Mouse (Mus musculus): ENCODE results near the gene Ttc19. TPM values are rescaled to one million over a fixed set of nuclear protein-coding genes. Genes with fewer than 3 reads are reported as not detected.

The Ttc19 gene
- 20.1 and 20.7 TPM in 2 replicates for polyA plus RNA-seq (2014; fragmentation: Nextera tagmentation; extraction: Ambion mirVana)

GRCm38 (mm10) chr11:62280675-62281600 is at the start of gene Ttc19, which contains the start of gene Zswim7:
Gene Ttc19 (plus strand): TSS chr11:62281473.
Gene Zswim7 (minus strand): TSS chr11:62281375.
- H3K4me2 ChIP-seq (replicated peaks; ENCODE audit: low read depth, low read length) = peak within 1 kb of the TSS; percentile 59
- no peaks in the 10 kb centered on the region for H3K27me3 ChIP-seq (ENCODE audit: control insufficient read depth, insufficient read depth, low read length)
- peak within 1 kb of the TSS; percentile 78 for H3K4me3 ChIP-seq (ENCODE audit: low read depth, low read length)
- H3K27ac ChIP-seq (ENCODE audit: low read length) = peak within 1 kb of the TSS; percentile 90
- under 1% methylated on average over 67 of the region's 68 CpGs for WGBS
- peak; percentile 95 for ATAC-seq (ENCODE audit: insufficient number of reproducible peaks, insufficient read depth, low FRiP score, low read depth)
- H3K36me3 ChIP-seq (ENCODE audit: control insufficient read depth, insufficient read depth, low read length) = peaks cover 9% of the 10 kb centered on the region
- no peaks in the 10 kb centered on the region for H3K4me1 ChIP-seq (ENCODE audit: control insufficient read depth, insufficient read depth, low read length)
- H3K9me3 ChIP-seq (ENCODE audit: control insufficient read depth, low read depth, low read length) = no peaks in the 10 kb centered on the region
- H3K9ac ChIP-seq (replicated peaks; ENCODE audit: low read depth, low read length) = peak within 1 kb of the TSS; percentile 79

GRCm38 (mm10) chr11:62240631-62241261 is 40.5 kb upstream of the Ttc19 start:
- no peak for ATAC-seq (ENCODE audit: insufficient number of reproducible peaks, insufficient read depth, low FRiP score, low read depth)
- Histone ChIP-seq H3K36me3 (ENCODE audit: control insufficient read depth, insufficient read depth, low read length) (no peaks in the 10 kb centered on the region), H3K27ac (ENCODE audit: low read length) (no peak overlapping the region), H3K9ac (replicated peaks; ENCODE audit: low read depth, low read length) (no peak overlapping the region), H3K4me2 (replicated peaks; ENCODE audit: low read depth, low read length) (no peak overlapping the region), H3K4me1 (ENCODE audit: control insufficient read depth, insufficient read depth, low read length) (no peaks in the 10 kb centered on the region), H3K27me3 (ENCODE audit: control insufficient read depth, insufficient read depth, low read length) (no peaks in the 10 kb centered on the region), H3K9me3 (ENCODE audit: control insufficient read depth, low read depth, low read length) (peaks cover 9% of the 10 kb centered on the region; the same call in 1 of the 2 replicates), H3K4me3 (ENCODE audit: low read depth, low read length) (no peak overlapping the region)
- 66% methylated on average over 12 of the region's 12 CpGs for WGBS

DNA sequence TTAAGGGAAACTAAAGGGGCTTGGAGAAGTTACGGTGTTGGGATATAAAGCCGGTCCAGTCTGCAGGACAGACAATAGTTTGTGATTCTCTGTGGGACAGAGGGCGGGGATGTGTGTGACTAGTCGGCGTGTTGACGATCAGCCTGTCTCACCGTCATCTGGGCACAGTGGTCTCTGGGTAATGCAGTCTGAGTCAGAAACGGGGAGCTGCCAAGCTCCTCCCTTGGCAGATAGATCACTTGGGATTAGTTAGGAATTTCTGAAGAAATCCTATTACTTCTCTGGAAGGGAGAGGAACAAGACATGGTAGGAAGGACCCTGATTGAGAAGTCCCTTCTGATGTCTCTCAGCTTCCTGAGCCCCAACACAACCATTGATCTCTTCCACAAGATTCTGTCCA is 37.4 kb upstream of the Ttc19 start:
- H3K4me2 ChIP-seq (replicated peaks; ENCODE audit: low read depth, low read length) = no peak overlapping the region
- H3K27me3 ChIP-seq (ENCODE audit: control insufficient read depth, insufficient read depth, low read length) = no peaks in the 10 kb centered on the region
- H3K4me3 ChIP-seq (ENCODE audit: low read depth, low read length) = no peak overlapping the region
- 78% methylated on average over 8 of the region's 8 CpGs for WGBS
- peaks cover 9% of the 10 kb centered on the region; the same call in 1 of the 2 replicates for H3K9me3 ChIP-seq (ENCODE audit: control insufficient read depth, low read depth, low read length)
- H3K4me1 ChIP-seq (ENCODE audit: control insufficient read depth, insufficient read depth, low read length) = no peaks in the 10 kb centered on the region
- H3K27ac ChIP-seq (ENCODE audit: low read length) = no peak overlapping the region
- ATAC-seq (ENCODE audit: insufficient number of reproducible peaks, insufficient read depth, low FRiP score, low read depth) = no peak
- H3K9ac ChIP-seq (replicated peaks; ENCODE audit: low read depth, low read length) = no peak overlapping the region
- no peaks in the 10 kb centered on the region for H3K36me3 ChIP-seq (ENCODE audit: control insufficient read depth, insufficient read depth, low read length)

GRCm38 (mm10) chr11:62244471-62244870 is 36.8 kb upstream of the Ttc19 start:
- no peak overlapping the region for H3K27ac ChIP-seq (ENCODE audit: low read length)
- peaks cover 9% of the 10 kb centered on the region; the same call in 1 of the 2 replicates for H3K9me3 ChIP-seq (ENCODE audit: control insufficient read depth, low read depth, low read length)
- no peaks in the 10 kb centered on the region for H3K36me3 ChIP-seq (ENCODE audit: control insufficient read depth, insufficient read depth, low read length)
- 90% methylated on average over 4 of the region's 4 CpGs for WGBS
- peaks cover 3% of the 10 kb centered on the region; the same call in 1 of the 2 replicates for H3K4me1 ChIP-seq (ENCODE audit: control insufficient read depth, insufficient read depth, low read length)
- no peak overlapping the region for H3K9ac ChIP-seq (replicated peaks; ENCODE audit: low read depth, low read length)
- no peak overlapping the region for H3K4me3 ChIP-seq (ENCODE audit: low read depth, low read length)
- no peaks in the 10 kb centered on the region for H3K27me3 ChIP-seq (ENCODE audit: control insufficient read depth, insufficient read depth, low read length)
- no peak overlapping the region for H3K4me2 ChIP-seq (replicated peaks; ENCODE audit: low read depth, low read length)
- no peak for ATAC-seq (ENCODE audit: insufficient number of reproducible peaks, insufficient read depth, low FRiP score, low read depth)

- H3K4me3 ChIP-seq (ENCODE audit: low read depth, low read length) = peak overlapping the region; percentile 56
- H3K27ac ChIP-seq (ENCODE audit: low read length) = no peak overlapping the region
- H3K36me3 ChIP-seq (ENCODE audit: control insufficient read depth, insufficient read depth, low read length) = no peaks in the 10 kb centered on the region
- peaks cover 6% of the 10 kb centered on the region; the same call in 1 of the 2 replicates for H3K4me1 ChIP-seq (ENCODE audit: control insufficient read depth, insufficient read depth, low read length)
- WGBS = 34% methylated on average over 17 of the region's 18 CpGs
- peaks cover 9% of the 10 kb centered on the region; the same call in 1 of the 2 replicates for H3K9me3 ChIP-seq (ENCODE audit: control insufficient read depth, low read depth, low read length)
- no peak for ATAC-seq (ENCODE audit: insufficient number of reproducible peaks, insufficient read depth, low FRiP score, low read depth)
- peak overlapping the region; percentile 33; the same call in 1 of the 2 replicates for H3K9ac ChIP-seq (replicated peaks; ENCODE audit: low read depth, low read length)
- H3K4me2 ChIP-seq (replicated peaks; ENCODE audit: low read depth, low read length) = peak overlapping the region; percentile 100
- no peaks in the 10 kb centered on the region for H3K27me3 ChIP-seq (ENCODE audit: control insufficient read depth, insufficient read depth, low read length)
Observed at GRCm38 (mm10) chr11:62247759-62248400, 33.4 kb upstream of the Ttc19 start.

DNA sequence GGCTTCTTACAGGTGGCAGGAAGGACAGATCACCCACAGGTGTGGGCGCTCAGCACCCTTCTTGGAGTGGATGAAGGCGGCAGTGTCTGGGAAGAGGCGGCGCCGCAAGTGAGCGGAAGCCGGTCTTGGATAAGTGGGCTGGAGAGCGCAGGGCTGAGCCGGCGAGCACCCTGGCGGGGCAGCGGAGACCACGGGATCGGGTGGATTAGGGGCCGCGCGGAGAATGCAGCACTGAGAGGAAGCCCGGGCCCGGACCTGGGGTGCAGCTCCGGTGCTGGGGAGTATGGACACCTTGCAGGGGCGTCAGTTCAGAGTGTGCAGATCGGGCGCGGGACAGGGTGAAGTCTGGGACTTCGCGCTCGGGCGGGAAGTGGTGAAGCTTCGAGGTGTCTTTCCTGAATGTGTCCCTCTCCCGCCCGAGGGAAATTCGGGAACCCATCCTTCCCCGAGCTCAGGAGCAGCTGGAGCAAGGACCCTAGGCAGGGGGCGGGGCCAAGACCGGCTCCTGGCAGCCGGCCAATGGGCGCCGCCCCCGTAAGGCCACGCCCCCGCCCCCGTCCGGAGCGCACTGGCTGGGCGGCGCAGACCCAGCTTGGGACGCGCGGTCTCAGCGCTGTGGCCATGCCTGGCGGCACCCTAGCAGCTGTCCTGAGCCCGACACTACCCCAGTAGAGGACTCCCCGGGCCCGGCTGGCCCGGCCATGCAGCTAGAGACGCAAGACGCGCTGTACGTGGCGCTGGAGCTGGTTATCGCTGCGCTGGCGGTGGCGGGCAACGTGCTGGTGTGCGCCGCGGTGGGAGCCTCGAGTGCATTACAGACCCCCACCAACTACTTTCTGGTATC is 32.6 kb upstream of the Ttc19 start, which contains the start of gene Adora2b:
Adora2b (plus strand) TSS at position 584 of the 844 bp plus-strand sequence.
- H3K4me3 ChIP-seq (ENCODE audit: low read depth, low read length) = peak within 1 kb of the TSS; percentile 56
- peaks cover 6% of the 10 kb centered on the region; the same call in 1 of the 2 replicates for H3K4me1 ChIP-seq (ENCODE audit: control insufficient read depth, insufficient read depth, low read length)
- under 1% methylated on average over 67 of the region's 69 CpGs for WGBS
- peak; percentile 87 for ATAC-seq (ENCODE audit: insufficient number of reproducible peaks, insufficient read depth, low FRiP score, low read depth)
- H3K4me2 ChIP-seq (replicated peaks; ENCODE audit: low read depth, low read length) = peak within 1 kb of the TSS; percentile 100
- no peak within 1 kb of the TSS for H3K27ac ChIP-seq (ENCODE audit: low read length)
- H3K36me3 ChIP-seq (ENCODE audit: control insufficient read depth, insufficient read depth, low read length) = no peaks in the 10 kb centered on the region
- H3K9me3 ChIP-seq (ENCODE audit: control insufficient read depth, low read depth, low read length) = peaks cover 9% of the 10 kb centered on the region; the same call in 1 of the 2 replicates
- no peaks in the 10 kb centered on the region for H3K27me3 ChIP-seq (ENCODE audit: control insufficient read depth, insufficient read depth, low read length)
- H3K9ac ChIP-seq (replicated peaks; ENCODE audit: low read depth, low read length) = peak within 1 kb of the TSS; percentile 33; the same call in 1 of the 2 replicates

DNA sequence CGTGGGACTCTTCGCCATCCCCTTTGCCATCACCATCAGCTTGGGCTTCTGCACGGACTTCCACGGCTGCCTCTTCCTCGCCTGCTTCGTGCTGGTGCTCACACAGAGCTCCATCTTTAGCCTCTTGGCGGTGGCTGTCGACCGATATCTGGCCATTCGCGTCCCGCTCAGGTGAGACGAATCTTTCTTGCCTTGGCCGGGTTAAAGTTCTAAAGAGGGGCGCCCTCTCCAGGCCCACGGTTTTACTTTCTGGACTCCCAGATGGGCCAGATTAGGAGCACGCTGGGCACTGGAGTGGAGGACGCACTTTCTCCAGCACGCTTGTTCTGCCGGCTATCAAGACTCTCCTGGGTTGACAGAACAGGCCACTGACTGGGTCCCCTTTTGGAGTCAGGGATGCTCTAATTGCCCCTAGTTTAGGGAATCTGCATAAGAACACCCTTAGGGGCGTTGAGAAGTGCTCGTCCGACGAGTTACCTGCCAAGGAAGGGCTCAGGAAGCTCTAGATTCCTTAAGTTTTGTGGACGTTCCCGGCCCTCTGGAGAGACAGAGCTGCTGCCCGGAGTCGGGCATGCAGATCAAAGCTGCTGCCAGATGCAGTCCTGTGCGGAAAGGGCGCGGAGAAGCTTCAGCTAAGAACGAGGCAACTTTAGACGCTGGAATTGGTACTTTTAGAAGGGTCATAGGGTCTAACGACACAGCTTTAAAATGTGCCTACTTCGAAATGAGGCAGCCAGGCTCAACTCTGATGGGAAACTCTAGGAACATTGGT is 31.8 kb upstream of the Ttc19 start:
- peak overlapping the region; percentile 100 for H3K4me2 ChIP-seq (replicated peaks; ENCODE audit: low read depth, low read length)
- H3K4me3 ChIP-seq (ENCODE audit: low read depth, low read length) = peak overlapping the region; percentile 56
- no peak overlapping the region for H3K27ac ChIP-seq (ENCODE audit: low read length)
- no peaks in the 10 kb centered on the region for H3K36me3 ChIP-seq (ENCODE audit: control insufficient read depth, insufficient read depth, low read length)
- peak; percentile 1; the same call in 1 of the 2 replicates for ATAC-seq (ENCODE audit: insufficient number of reproducible peaks, insufficient read depth, low FRiP score, low read depth)
- peak overlapping the region; percentile 33; the same call in 1 of the 2 replicates for H3K9ac ChIP-seq (replicated peaks; ENCODE audit: low read depth, low read length)
- 4% methylated on average over 35 of the region's 35 CpGs for WGBS
- peaks cover 6% of the 10 kb centered on the region; the same call in 1 of the 2 replicates for H3K4me1 ChIP-seq (ENCODE audit: control insufficient read depth, insufficient read depth, low read length)
- H3K27me3 ChIP-seq (ENCODE audit: control insufficient read depth, insufficient read depth, low read length) = no peaks in the 10 kb centered on the region
- peaks cover 9% of the 10 kb centered on the region; the same call in 1 of the 2 replicates for H3K9me3 ChIP-seq (ENCODE audit: control insufficient read depth, low read depth, low read length)
